9 mouse cellular contexts compared by ENCODE assay signal in the genomic region with DNA sequence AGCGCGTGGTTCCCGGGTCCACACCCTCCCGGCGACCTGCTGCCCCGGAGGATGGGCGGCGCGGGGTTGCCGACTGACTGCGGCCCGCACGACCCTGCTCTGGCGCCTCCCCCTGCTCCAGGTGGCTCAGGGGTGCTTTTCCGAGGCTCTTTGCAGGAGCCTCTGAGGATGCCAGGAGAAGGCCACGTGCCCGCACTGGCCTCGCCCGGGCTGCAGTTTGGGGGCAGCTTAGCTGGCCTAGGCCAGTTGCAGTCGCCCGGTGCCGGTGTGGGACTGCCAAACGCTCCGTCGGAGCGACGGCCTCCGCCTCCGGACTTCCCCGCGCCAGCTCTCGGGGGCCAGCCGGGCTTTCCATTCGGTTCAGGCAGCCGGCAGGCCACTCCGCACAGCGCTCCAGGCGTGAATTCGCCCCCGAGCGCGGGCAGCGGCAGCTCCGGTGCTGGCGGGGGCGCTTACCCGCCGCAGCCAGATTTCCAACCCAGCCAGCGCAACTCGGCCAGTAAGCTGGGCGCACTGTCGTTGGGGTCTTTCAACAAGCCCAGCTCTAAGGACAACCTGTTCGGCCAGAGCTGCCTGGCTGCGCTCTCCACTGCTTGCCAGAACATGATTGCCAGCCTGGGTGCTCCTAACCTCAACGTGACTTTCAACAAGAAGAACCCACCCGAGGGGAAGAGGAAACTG. TPM values are rescaled to one million over a fixed set of nuclear protein-coding genes. Genes with fewer than 3 reads are reported as not detected.
DNase-seq lines count a peak whose midpoint lies in the region; ATAC-seq and TF ChIP-seq lines count a peak whose summit lies in the region.
"Had no signal": no experiment of that assay in that cellular context is flagged by ENCODE, and none has a peak within 500 bp of the region (broad histone marks: within the 10 kb centered on the region; RNA-seq: fewer than 3 reads in every experiment).

No protein-coding gene starts in this region.

- peak overlapping the region; percentile 93 for H3K4me2 ChIP-seq in intestine, postnatal 0 days (replicated peaks; ENCODE audit: low read depth)

- H3K4me3 ChIP-seq in embryonic fibroblast, embryonic 13.5 days (ENCODE audit: insufficient read depth, low read length): peak overlapping the region; percentile 59
- peak overlapping the region; percentile 59 for H3K4me3 ChIP-seq in intestine, postnatal 0 days (ENCODE audit: low read depth, low read length)
- peak overlapping the region; percentile 71 for H3K4me3 ChIP-seq in olfactory bulb, adult 2 months (ENCODE audit: insufficient read depth, low read depth, low read length)

- peak overlapping the region; percentile 49; the same call in 1 of the 2 replicates for H3K27ac ChIP-seq in embryonic fibroblast, embryonic 13.5 days (ENCODE audit: insufficient read depth, low read length)
- H3K27ac ChIP-seq in intestine, postnatal 0 days (ENCODE audit: low read depth, low read length): no peak overlapping the region; the same call in 1 of the 2 replicates
- H3K27ac ChIP-seq in olfactory bulb, adult 2 months (ENCODE audit: insufficient read depth, low read depth, low read length): no peak overlapping the region

- 24% methylated on average over 56 of the region's 56 CpGs for WGBS in intestine, postnatal 0 days
- 11% methylated on average over 56 of the region's 56 CpGs for whole genome bisulfite sequencing in olfactory bulb, adult 2 months

- no peaks in the 10 kb centered on the region for H3K9me3 ChIP-seq in intestine, postnatal 0 days (ENCODE audit: control insufficient read depth)

- TF ChIP-seq POLR2A in embryonic fibroblast, embryonic 13.5 days (IDR thresholded peaks at IDR 0.05; ENCODE audit: low read depth, low read length): no peak
- no peak for TF ChIP-seq POLR2A in olfactory bulb, adult 2 months (IDR thresholded peaks at IDR 0.05; ENCODE audit: insufficient read depth, low read depth, low read length)

- no peak overlapping the region for H3K9ac ChIP-seq in intestine, postnatal 0 days (ENCODE audit: low read depth, low read length)

- no peak for TF ChIP-seq CTCF in embryonic fibroblast, embryonic 13.5 days (IDR thresholded peaks at IDR 0.05; ENCODE audit: borderline replicate concordance, insufficient read depth, low read length)
- no peak for TF ChIP-seq CTCF in intestine, postnatal 0 days (IDR thresholded peaks at IDR 0.05; ENCODE audit: low read depth)
- TF ChIP-seq CTCF in olfactory bulb, adult 2 months (IDR thresholded peaks at IDR 0.05; ENCODE audit: insufficient read depth, low read depth, low read length): no peak

- DNase-seq in layer of hippocampus, postnatal 10 days (ENCODE audit: low spot score in 2 of 2): peak; percentile 37 to 51
- no peak for DNase-seq in layer of hippocampus, adult 11-12 months (ENCODE audit: low spot score)
- DNase-seq in right cerebral cortex, postnatal 36 days (ENCODE audit: low spot score in 2 of 2): no peak
- DNase-seq in right cerebral cortex, postnatal 14 days: no peak

- H3K36me3 ChIP-seq in intestine, postnatal 0 days (ENCODE audit: control insufficient read depth, insufficient read depth): no peaks in the 10 kb centered on the region

- 0 out of 2 replicates have a peak, but pooled peaks cover 2% of the 10 kb centered on the region for H3K4me1 ChIP-seq in embryonic fibroblast, embryonic 13.5 days (ENCODE audit: control insufficient read depth, insufficient read depth, low read length)
- H3K4me1 ChIP-seq in intestine, postnatal 0 days (replicated peaks; ENCODE audit: control insufficient read depth, insufficient read depth, low read length): no peaks in the 10 kb centered on the region
- peaks cover 39% of the 10 kb centered on the region for H3K4me1 ChIP-seq in olfactory bulb, adult 2 months (ENCODE audit: control insufficient read depth, insufficient read depth, low read length)

- H3K27me3 ChIP-seq in intestine, postnatal 0 days (replicated peaks; ENCODE audit: control insufficient read depth, insufficient read depth, low read length): peaks cover 57% of the 10 kb centered on the region

- ATAC-seq in intestine, postnatal 0 days: no peak
- ATAC-seq in frontal cortex, adult (ENCODE audit: low TSS enrichment): no peak
- ATAC-seq: Patski had no signal

RNA-seq across cellular contexts. Expression of a gene that starts 3.0 kb away (rescaled TPM):
- total RNA-seq in layer of hippocampus, postnatal 10 days (2021): 10 to 100 TPM; 33.7 to 36.8 TPM
- polyA plus RNA-seq in embryonic fibroblast, embryonic 13.5 days (2011; ENCODE audit: insufficient read length, low read depth, missing spikeins): 18.9 and 21.7 TPM in 2 replicates
- 2.8 and 3.1 TPM in 2 replicates for polyA plus RNA-seq in intestine, postnatal 0 days (2015; fragmentation: Nextera tagmentation; extraction: Ambion mirVana)
- polyA plus RNA-seq in olfactory bulb, adult 2 months (2012; ENCODE audit: insufficient read depth, insufficient read length, low replicate concordance, missing spikeins): not detected in 2 replicates

Comparison
In these comparisons a context has a peak if more than half of its experiments do, and no peak if none do; other contexts are left out.
1. DNase-seq: peak in layer of hippocampus, postnatal 10 days (2 of 2); none in layer of hippocampus, adult 11-12 months (single experiment), right cerebral cortex, postnatal 36 days (0 of 2) and right cerebral cortex, postnatal 14 days (single experiment).
2. Peak in every context shown above with its lines, with median percentiles within 50 percentile points of each other: H3K4me3 ChIP-seq.